Mouse (Mus musculus): Measurements from ENCODE around the gene Rab40c.
A peak's percentile ranks its signal among the peaks of the same experiment; 100 is the strongest.
"Not testable (repeated sequence)": the region's sequence is repeated elsewhere in the genome, so short reads cannot be mapped to it uniquely, and the experiment has no call there.

Rab40c gene

DNA sequence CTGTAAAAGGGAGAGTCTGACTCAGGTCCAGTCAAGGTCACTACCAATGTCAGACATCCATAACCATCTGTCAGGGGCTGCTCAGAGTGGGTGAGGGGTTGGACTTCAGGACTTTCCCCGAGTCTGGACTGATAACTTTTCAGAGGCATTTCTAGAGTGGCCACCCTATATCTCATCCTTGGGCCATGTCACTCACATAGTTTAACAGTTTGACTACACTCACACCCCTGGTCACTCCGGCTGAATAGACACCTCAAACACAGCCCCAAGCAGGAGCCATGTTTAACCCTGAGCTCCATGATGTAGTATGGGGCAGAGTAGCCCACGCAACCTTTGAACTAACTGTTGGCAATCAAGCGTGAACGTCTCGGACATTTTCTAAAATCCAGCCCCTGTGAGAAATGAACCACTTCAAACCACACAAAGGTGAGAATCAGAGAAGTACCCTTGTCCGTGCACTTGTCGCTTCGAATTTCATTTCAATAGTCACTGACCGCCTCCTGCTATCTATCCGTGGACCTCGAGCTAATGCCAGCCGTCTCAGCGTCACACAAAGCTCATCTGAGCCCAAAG, 45.3 kb downstream of the Rab40c start:
- DNase-seq: no peak

DNA sequence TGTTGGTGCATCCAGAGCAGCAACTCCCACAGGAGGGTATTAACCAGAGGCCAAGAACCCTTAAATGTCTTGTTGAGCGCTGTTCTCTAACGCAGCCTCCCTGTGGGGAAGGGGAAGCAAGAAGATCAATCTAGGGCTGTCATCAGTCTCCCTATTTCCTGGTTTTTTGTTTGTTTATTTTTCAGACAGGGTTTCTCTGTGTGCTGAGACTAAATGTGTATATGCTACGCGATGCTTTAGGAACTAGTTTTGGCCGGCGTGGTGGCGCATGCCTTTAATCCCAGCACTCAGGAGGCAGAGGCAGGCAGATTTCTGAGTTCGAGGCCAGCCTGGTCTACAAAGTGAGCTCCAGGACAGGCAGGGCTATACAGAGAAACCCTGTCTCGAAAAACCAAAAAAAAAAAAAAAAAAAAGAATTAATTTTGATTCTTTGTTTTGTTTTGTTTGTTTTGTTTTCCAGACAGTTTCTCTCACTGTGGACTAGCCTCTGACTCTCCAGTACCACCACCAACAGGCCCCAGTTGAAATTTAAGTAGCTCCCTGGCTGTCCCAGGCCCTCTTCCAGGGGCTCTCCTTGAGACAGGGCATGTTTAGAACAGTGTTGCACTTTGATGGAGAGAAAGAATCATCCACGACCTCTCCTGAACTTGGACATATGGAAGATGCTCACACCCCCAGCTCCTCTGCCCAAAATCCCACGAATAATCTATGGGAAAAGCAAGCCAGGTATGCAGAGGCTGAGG, 46.0 kb downstream of the Rab40c start:
- peak; percentile 39 for DNase-seq

GRCm38 (mm10) chr17:25872676-25873075, 46.9 kb downstream of the Rab40c start:
- DNase-seq: peak; percentile 33

DNA sequence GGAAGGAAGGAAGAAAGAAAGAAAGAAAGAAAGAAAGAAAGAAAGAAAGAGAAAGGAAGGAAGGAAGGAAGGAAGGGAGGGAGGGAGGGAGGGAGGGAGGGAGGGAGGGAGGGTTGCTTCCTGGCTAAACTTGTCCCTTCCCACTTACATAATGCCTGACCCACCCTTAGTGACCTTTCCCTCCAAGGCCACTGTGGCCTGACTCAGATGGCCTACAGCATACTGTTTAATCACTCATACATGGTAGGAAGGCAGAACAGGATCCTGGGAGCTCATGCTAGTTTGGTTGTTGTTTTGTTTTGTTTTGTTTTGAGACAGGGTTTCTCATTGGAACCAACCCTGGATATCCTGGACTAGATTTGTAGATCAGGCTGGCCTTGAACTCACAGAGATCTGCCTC, 48.0 kb downstream of the Rab40c start:
- DNase-seq: not testable (repeated sequence)

- no peak for DNase-seq
These were observed 49.6 kb downstream of the Rab40c start for GRCm38 (mm10) chr17:25869954-25870353.

DNA sequence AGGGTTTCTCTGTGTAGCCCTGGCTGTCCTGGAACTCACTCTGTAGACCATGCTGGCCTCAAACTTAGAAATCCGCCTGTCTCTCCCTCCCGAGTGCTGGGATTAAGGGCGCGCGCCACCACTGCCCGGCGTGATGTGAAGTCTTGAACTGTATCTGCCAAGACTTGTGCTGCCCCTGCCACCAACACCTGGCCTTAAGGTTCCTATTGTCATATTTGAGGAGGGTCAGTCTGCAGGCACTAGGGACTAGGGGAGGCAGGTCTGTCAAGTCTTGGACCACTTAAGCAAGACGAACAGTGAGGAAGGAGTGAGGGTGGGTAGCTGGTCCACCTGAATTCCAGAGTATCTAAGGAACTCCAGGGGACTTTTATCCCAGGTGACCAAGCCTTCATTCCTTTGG, 50.0 kb downstream of the Rab40c start:
- peak; percentile 48 for DNase-seq

- peak; percentile 85 for DNase-seq
These were observed 50.8 kb downstream of the Rab40c start, which contains the start of gene Mcrip2 for GRCm38 (mm10) chr17:25868601-25869191. Gene Mcrip2 (minus strand): TSS chr17:25868764.

DNA sequence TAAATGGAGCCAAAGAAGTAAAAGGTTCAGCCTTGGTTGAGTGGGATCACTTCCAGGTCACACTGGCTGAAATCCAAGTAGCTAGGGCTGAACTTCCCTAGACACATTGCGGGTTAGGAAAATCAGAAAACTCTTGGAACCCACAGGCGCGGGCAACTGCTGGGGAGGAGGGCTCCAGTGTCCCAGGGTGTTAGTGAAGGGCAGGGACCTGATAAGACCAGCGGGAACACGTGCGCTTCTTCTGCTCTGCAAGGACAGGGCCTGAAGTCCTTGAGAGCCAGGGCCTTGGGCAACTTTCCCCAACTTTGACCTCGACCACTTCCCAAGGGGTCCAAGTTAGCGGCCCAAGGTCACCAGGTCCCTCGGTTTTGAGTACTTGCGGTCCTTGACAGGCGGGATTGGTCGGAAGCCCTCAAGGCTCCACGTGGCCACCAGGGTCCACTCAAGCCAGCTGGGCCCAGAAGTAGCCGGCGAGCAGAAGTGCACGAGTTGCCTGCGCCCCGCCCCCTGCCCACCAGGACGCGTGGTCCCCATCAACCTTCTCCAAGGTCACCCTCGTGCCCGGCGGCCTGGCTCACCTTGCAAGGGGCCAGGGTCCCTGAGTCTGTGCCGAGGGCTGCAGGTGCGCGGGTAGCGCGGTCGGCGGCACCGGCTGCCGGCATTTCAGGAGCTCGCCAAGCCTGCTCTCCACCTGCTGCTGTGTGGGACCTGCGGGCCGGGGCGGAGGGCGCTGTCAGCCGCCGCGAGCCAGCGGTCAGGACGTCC, 51.5 kb downstream of the Rab40c start:
- DNase-seq: peak; percentile 71

GRCm38 (mm10) chr17:25867509-25867835, 52.1 kb downstream of the Rab40c start:
- no peak for DNase-seq

DNA sequence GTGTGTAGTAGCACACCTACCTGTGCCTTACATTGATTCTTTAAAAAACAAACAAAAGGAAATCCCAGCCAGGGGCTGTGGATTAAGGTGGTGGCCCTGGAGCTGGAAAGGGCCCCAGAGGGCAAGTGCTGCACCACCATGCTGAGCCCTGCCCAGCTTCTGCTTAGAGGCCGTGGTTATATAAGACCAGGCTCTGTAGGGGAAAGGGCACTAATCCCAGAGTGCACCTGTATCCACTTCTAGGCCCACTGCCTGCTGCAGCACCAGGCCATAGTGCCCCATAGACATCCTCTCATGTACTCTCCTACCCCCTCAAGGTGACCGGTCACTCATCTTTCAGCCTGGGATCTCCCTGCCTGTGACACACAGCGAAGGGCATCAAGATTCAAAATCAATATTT, 53.4 kb downstream of the Rab40c start:
- peak; percentile 29 for DNase-seq

- DNase-seq: no peak
These were observed 54.2 kb downstream of the Rab40c start for GRCm38 (mm10) chr17:25865288-25865687.

DNA sequence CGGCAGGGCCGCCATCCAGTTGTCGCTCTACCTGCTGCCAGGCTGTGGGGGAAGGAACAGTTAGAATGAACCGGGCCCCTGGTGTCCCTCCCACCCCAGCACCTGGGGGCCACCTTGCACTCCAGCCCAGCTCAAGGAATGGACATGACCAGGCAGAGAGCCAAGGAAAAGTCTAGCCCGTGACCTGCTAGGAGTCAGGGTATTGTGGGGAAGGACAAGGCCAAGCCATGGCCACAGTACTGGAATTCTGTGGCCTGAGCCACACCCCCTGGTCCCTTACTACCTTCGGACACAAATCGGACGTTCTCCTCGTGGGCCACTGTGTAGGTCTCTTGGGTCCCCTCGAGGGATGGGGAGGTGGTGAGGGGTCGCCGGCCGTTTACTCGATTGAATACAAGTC, 55.2 kb downstream of the Rab40c start:
- DNase-seq: no peak

DNA sequence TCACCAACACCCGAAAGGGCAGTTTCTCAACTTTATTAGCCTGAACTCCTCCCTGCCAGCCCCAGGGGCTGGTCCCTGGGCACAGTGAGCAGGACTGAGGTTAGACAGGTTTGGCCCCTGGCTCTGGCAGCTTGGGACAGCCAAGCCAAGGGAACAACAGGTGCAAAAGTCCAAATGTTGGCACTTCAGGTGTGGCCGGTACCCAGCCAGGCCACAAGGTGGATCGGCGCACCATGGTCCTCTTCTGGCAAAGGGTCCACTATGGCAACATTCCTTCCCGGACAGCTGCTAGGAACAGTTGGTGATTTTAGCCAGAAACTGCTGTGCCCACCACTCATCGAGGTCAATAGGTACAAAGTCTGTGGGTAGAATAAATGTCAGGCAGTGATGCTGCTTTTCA, 55.8 kb downstream of the Rab40c start:
- no peak for DNase-seq

DNA sequence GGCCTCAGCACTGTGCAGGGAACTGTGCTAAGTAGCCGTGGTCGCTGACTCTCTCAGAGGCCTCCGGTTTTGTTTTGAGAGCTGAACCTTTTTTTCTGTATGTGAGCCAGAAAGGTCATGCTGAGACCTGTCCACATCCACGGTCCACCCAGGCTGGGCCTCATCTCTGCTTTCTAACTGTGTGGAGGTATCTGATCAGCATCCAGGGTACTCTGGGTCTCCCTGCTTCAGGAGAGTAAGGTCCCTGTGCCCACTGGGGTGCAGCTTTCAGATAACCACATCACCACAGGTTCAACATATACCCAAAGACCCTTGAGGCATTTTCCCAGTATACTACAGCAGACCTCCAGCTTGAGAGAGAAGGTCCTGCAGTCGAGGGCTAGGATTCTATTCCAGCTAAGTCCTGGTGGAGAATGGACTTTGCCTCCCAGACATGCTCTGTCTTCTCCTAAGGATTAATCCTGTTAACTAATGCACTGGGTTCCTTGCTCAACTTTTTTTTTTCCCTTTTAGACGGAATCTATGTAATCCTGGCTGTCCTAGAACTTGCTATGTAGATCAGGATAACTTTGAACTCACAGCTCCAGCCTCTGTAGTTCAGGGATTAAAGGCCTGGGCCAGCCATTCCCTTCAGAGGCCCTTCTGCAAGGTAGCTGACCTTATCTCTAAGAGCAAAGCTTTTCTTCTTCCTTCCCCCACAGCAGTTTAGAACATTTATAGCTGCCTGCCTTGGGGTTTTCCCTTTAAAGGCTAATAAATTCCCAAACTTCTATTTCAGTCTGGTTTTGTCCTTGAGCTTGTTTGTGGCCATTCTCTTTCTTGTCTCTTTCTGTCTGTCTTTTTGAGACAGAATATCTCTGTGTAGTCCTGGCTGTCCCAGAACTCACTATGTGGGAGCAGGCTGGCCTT, 57.6 kb downstream of the Rab40c start:
- no peak for DNase-seq

GRCm38 (mm10) chr17:25860832-25861703, 58.5 kb downstream of the Rab40c start, which contains the start of gene Wdr90:
Gene Wdr90 (minus strand): TSS chr17:25861501.
- DNase-seq: peak; percentile 89

- DNase-seq: no peak
These were observed 59.3 kb downstream of the Rab40c start for GRCm38 (mm10) chr17:25860229-25860628.

GRCm38 (mm10) chr17:25844396-25844901, 75.1 kb downstream of the Rab40c start, which contains the start of gene Rhot2:
Gene Rhot2 (minus strand): TSS chr17:25844851.
- peak; percentile 93 for DNase-seq

DNA sequence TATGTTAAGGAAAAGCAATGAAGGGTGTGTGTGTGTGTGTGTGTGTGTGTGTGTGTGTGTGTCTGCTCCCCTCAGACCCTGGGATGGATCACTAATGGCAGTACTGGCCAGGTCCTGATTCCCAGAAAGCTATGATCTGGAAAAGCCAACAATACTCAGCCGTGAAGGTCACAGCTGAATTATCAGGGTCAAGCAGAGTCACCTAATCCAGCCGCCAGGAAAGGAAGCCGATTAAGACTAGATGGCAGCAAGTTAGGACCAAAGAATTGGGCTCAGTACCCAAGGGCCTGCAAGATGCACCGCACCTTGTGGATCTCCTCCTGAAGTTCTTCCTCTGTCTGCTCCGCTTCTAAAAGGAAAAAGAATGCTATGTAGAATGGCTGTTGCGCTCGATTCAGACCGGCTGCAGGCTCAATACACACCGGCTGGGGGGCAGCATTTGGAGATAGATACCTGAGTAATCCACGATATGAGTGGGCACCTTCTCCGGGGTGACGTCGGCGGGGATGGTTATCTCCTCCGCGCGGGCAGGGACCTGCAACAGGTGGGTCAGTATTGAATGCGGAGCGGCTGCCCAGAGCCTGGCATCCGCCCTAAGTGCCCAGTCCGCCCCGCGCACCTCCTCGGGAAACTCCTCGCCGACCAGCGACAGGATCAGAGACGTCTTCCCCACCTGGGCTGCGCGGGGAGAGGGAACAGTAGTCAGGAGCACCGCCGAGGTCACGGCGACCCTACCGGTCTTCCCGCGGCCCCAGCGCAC, 75.7 kb downstream of the Rab40c start:
- DNase-seq: peak; percentile 65

GRCm38 (mm10) chr17:25843122-25843521, 76.4 kb downstream of the Rab40c start:
- no peak for DNase-seq

- no peak for DNase-seq
These were observed 77.0 kb downstream of the Rab40c start for GRCm38 (mm10) chr17:25842509-25842908.

All from cerebellum, adult 9-10 months (tissue).